Mouse (Mus musculus): ENCODE measurements around the gene Zeb2.

Zeb2 gene

GRCm38 (mm10) chr2:45060768-45061167 is 56.4 kb downstream of the Zeb2 start:
- no peak for DNase-seq (ENCODE audit: low read depth)

GRCm38 (mm10) chr2:45060202-45060601 is 57.0 kb downstream of the Zeb2 start:
- no peak for DNase-seq (ENCODE audit: low read depth)

- DNase-seq (ENCODE audit: low read depth), result no peak
These were observed 57.6 kb downstream of the Zeb2 start for GRCm38 (mm10) chr2:45059599-45059998.

- no peak for DNase-seq (ENCODE audit: low read depth)
These were observed 58.2 kb downstream of the Zeb2 start for GRCm38 (mm10) chr2:45059010-45059409.

- DNase-seq (ENCODE audit: low read depth), result no peak
These were observed 59.0 kb downstream of the Zeb2 start for GRCm38 (mm10) chr2:45058183-45058582.

GRCm38 (mm10) chr2:45056856-45057562 is 60.2 kb downstream of the Zeb2 start:
- DNase-seq (ENCODE audit: low read depth), result no peak

GRCm38 (mm10) chr2:45055926-45056325 is 61.3 kb downstream of the Zeb2 start:
- DNase-seq (ENCODE audit: low read depth), result no peak

GRCm38 (mm10) chr2:45055034-45055615 is 62.1 kb downstream of the Zeb2 start:
- no peak for DNase-seq (ENCODE audit: low read depth)

- DNase-seq (ENCODE audit: low read depth), result no peak
These were observed 62.8 kb downstream of the Zeb2 start for GRCm38 (mm10) chr2:45054070-45055025.

- no peak for DNase-seq (ENCODE audit: low read depth)
These were observed 64.6 kb downstream of the Zeb2 start for GRCm38 (mm10) chr2:45052587-45052986.

- DNase-seq (ENCODE audit: low read depth), result no peak
These were observed 65.9 kb downstream of the Zeb2 start for GRCm38 (mm10) chr2:45051321-45051720.

GRCm38 (mm10) chr2:45049923-45050322 is 67.3 kb downstream of the Zeb2 start:
- DNase-seq (ENCODE audit: low read depth), result no peak

GRCm38 (mm10) chr2:45049279-45049678 is 67.9 kb downstream of the Zeb2 start:
- no peak for DNase-seq (ENCODE audit: low read depth)

- no peak for DNase-seq (ENCODE audit: low read depth)
These were observed 76.4 kb downstream of the Zeb2 start for GRCm38 (mm10) chr2:45040706-45041312.

GRCm38 (mm10) chr2:45039503-45039902 is 77.7 kb downstream of the Zeb2 start:
- DNase-seq (ENCODE audit: low read depth), result no peak

GRCm38 (mm10) chr2:45028091-45028638 is 89.0 kb downstream of the Zeb2 start:
- DNase-seq (ENCODE audit: low read depth), result no peak

- DNase-seq (ENCODE audit: low read depth), result peak; percentile 15
These were observed 99.9 kb downstream of the Zeb2 start for GRCm38 (mm10) chr2:45017186-45017800.

GRCm38 (mm10) chr2:45013325-45013724 is 103.9 kb downstream of the Zeb2 start:
- no peak for DNase-seq (ENCODE audit: low read depth)

- DNase-seq (ENCODE audit: low read depth), result no peak
These were observed 104.5 kb downstream of the Zeb2 start for GRCm38 (mm10) chr2:45012676-45013075.

- DNase-seq (ENCODE audit: low read depth), result no peak
These were observed 106.5 kb downstream of the Zeb2 start for GRCm38 (mm10) chr2:45010701-45011100.

GRCm38 (mm10) chr2:44999906-45000305 is 117.3 kb downstream of the Zeb2 start:
- no peak for DNase-seq (ENCODE audit: low read depth)

- no peak for DNase-seq (ENCODE audit: low read depth)
These were observed 118.5 kb downstream of the Zeb2 start for GRCm38 (mm10) chr2:44998710-44999109.
